8 mouse cellular contexts compared by ENCODE assay signal in the genomic region with DNA sequence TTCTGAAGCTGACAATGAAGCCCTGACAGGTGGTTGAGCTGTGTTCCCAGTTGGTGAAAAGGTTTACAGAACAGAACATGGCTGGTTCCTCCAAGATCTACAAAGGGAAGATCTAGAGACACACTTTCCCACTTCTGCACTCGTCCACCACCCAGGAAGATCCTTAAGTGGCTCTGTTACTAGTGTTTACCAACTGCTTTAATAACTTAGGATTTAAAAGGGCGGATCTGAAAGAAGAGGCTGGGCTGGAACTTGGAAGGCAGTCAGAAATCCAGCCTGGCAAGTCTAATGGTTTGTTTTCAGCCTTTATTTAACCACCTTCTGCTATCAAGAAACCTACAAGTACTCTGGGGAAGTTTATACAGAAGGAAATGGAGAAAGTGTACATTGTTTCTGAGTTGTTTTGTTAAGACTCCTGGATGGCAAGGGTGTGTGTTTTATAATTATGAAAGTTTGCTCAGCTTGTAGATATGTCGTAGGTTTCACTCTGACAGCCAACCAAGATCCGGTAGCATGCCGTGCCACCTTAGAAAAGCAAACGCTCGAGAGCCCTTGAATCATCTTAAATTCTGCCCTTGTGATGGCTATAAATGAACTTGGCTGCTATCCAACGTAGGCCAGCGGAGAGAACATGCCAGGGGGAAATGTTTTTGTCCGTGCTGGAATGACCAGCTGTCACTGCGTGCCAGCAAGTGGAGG.
A peak's percentile ranks its signal among the peaks of the same experiment; 100 is the strongest.
DNase-seq lines count a peak whose midpoint lies in the region; ATAC-seq and TF ChIP-seq lines count a peak whose summit lies in the region.

No protein-coding gene starts in this region.

- no peak for ATAC-seq in limb, embryonic 12.5 days (ENCODE audit: insufficient number of reproducible peaks, insufficient read depth, low FRiP score, low TSS enrichment, low read depth)
- peak; percentile 43; the same call in 1 of the 2 replicates for ATAC-seq in midbrain, embryonic 14.5 days (ENCODE audit: low FRiP score, low TSS enrichment)
- no peak for ATAC-seq in erythroid progenitor cell, adult 5-6 weeks (replicated peaks; ENCODE audit: low FRiP score, poor library complexity, severe bottlenecking)

- DNase-seq in limb, embryonic 10.5 days (ENCODE audit: low spot score): no peak
- peak; percentile 90 for DNase-seq in brain, embryonic 14.5 days (ENCODE audit: low read depth)
- peak; percentile 8 for DNase-seq in gastrocnemius, postnatal 14 days
- peak; percentile 17 to 29 for DNase-seq in kidney, adult 8-10 months
- peak; percentile 77 for DNase-seq in midbrain, embryonic 14.5 days
- no peak for DNase-seq in spleen, postnatal 14 days (ENCODE audit: low spot score in 2 of 2)

- no peaks in the 10 kb centered on the region for H3K36me3 ChIP-seq in limb, embryonic 12.5 days
- H3K36me3 ChIP-seq in limb, embryonic 10.5 days: no peaks in the 10 kb centered on the region
- no peaks in the 10 kb centered on the region for H3K36me3 ChIP-seq in midbrain, embryonic 14.5 days (ENCODE audit: control insufficient read depth, insufficient read depth, low read length)

- H3K4me3 ChIP-seq in limb, embryonic 12.5 days (replicated peaks): no peak overlapping the region
- no peak overlapping the region for H3K4me3 ChIP-seq in limb, embryonic 10.5 days
- H3K4me3 ChIP-seq in midbrain, embryonic 14.5 days (replicated peaks; ENCODE audit: low read depth, low read length): no peak overlapping the region

- WGBS in limb, embryonic 12.5 days: 59% methylated on average over 11 of the region's 11 CpGs
- WGBS in limb, embryonic 10.5 days: 85% methylated on average over 11 of the region's 11 CpGs
- whole genome bisulfite sequencing in midbrain, embryonic 14.5 days: 30% methylated on average over 11 of the region's 11 CpGs

- 0 out of 2 replicates have a peak overlapping the region, but pooled peaks have one; percentile 21 for H3K4me2 ChIP-seq in limb, embryonic 12.5 days
- peak overlapping the region; percentile 29 for H3K4me2 ChIP-seq in midbrain, embryonic 14.5 days (ENCODE audit: low read length)

- H3K4me1 ChIP-seq in limb, embryonic 12.5 days (replicated peaks): no peaks in the 10 kb centered on the region; the same call in 1 of the 2 replicates
- 0 out of 2 replicates have a peak, but pooled peaks cover 3% of the 10 kb centered on the region for H3K4me1 ChIP-seq in limb, embryonic 10.5 days
- peaks cover 4% of the 10 kb centered on the region; the same call in 1 of the 2 replicates for H3K4me1 ChIP-seq in midbrain, embryonic 14.5 days (ENCODE audit: control insufficient read depth, insufficient read depth, low read length)

- no peaks in the 10 kb centered on the region for H3K27me3 ChIP-seq in limb, embryonic 12.5 days
- H3K27me3 ChIP-seq in limb, embryonic 10.5 days (ENCODE audit: low read depth, poor library complexity, severe bottlenecking): no peaks in the 10 kb centered on the region
- H3K27me3 ChIP-seq in midbrain, embryonic 14.5 days (ENCODE audit: control insufficient read depth, insufficient read depth, low read length): no peaks in the 10 kb centered on the region

- H3K9me3 ChIP-seq in limb, embryonic 12.5 days: no peaks in the 10 kb centered on the region
- H3K9me3 ChIP-seq in limb, embryonic 10.5 days (replicated peaks): no peaks in the 10 kb centered on the region
- H3K9me3 ChIP-seq in midbrain, embryonic 14.5 days (ENCODE audit: control insufficient read depth, low read length): no peaks in the 10 kb centered on the region

- no peak overlapping the region for H3K9ac ChIP-seq in limb, embryonic 12.5 days (replicated peaks)
- H3K9ac ChIP-seq in midbrain, embryonic 14.5 days (replicated peaks; ENCODE audit: low read length): no peak overlapping the region

- TF ChIP-seq CTCF in brain, embryonic 14.5 days (IDR thresholded peaks at IDR 0.05; ENCODE audit: borderline replicate concordance, extremely low read depth, insufficient read depth, insufficient read length): no peak

- TF ChIP-seq POLR2A in brain, embryonic 14.5 days (IDR thresholded peaks at IDR 0.05; ENCODE audit: borderline replicate concordance, extremely low read depth, insufficient read depth, insufficient read length, poor library complexity, severe bottlenecking): no peak

- no peak overlapping the region for H3K27ac ChIP-seq in limb, embryonic 12.5 days
- no peak overlapping the region for H3K27ac ChIP-seq in limb, embryonic 10.5 days
- 0 out of 2 replicates have a peak overlapping the region, but pooled peaks have one; percentile 38 for H3K27ac ChIP-seq in midbrain, embryonic 14.5 days (replicated peaks; ENCODE audit: low read depth, low read length)

- intact Hi-C loops in gastrocnemius, postnatal 14 days (cut with DNase I; ENCODE audit: low total_unique reads): no loop called here

Comparison
In these comparisons a context has a peak if more than half of its experiments do, and no peak if none do; other contexts are left out.
1. DNase-seq: peak in brain, embryonic 14.5 days (single experiment), gastrocnemius, postnatal 14 days (single experiment), kidney, adult 8-10 months (2 of 2) and midbrain, embryonic 14.5 days (single experiment); none in limb, embryonic 10.5 days (single experiment) and spleen, postnatal 14 days (0 of 2).